Mouse (Mus musculus): Measurements from ENCODE around the gene Mmab.
A peak's percentile ranks its signal among the peaks of the same experiment; 100 is the strongest.

The Mmab gene

GRCm38 (mm10) chr5:114428621-114429020 is 15.2 kb downstream of the Mmab start:
- no peak for DNase-seq (ENCODE audit: low read depth)

GRCm38 (mm10) chr5:114426732-114427131 is 17.1 kb downstream of the Mmab start:
- no peak for DNase-seq (ENCODE audit: low read depth)

DNA sequence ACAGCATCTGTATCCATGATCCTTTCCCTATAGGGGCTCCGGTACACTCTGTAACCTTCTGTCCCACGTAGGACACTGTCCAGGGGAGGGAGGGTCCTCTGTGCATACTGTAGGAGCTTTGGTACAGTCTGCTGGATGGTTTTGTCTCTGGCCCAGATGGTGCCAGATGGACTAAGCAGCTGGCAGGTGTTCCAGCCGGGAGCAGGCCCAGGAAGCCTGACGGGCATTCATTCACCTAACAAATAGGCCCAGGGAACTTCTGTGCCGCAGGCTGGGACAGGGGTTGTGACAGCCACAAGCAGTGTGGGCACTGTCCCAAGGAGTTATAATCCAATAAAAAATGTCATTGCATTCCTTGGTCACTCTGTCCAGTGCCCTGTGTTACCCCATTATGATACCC is 19.9 kb downstream of the Mmab start:
- DNase-seq (ENCODE audit: low read depth): no peak

DNA sequence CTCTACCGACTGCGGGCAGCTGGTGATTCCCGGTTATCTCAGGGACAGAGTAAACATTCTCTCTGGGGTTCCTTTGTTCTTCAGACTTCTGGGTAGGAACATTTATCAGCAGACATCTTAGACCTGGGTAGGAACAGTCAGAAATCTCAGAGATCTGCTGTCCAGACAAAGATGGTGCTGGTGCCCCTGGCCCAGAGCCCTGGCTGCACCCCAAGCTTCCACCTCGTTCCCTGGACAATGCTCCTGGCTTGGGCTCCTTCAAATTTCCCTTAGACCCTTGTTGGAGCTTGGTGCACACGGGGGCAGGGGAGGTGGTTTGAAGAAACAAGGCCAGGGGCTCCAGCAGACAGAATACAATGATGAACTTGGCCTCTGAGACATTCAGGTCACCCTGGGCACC is 21.3 kb downstream of the Mmab start:
- DNase-seq (ENCODE audit: low read depth): no peak

DNA sequence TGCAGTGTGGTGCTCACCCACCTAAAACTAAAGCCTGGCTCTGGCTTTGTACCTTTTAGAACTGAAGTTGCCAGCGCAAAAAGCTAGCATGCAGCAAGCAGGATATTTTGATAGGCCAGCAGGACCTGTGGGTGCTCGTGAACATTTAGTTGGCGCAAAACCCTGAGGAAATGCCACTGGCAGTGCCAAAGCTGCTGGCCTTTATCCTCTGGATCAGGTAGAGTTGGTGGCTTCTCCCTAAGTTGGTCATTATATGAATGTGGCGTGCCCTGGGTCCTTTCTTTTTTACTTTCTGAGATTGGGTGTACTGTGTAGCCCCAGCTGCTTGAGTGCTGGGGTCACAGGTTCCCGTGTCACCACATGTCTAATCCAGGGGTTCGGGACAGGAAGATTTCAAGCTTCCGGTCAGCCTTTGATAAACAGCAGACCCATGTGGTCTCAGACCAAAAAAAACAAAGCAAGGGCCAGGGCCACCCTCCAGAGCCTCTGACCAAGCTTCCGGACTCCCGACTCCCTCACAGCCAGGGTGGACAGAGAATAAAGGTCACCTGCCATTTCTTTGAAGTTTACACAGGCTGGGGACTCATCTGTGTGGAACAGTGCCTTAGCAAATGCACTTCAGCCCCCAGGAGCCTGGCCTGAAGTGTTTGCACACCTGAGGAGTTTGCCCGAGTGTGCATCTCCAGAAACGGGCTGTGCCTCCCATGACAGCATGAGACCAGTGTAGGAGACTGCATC is 22.1 kb downstream of the Mmab start:
- DNase-seq (ENCODE audit: low read depth): no peak

GRCm38 (mm10) chr5:114418541-114418940 is 25.3 kb downstream of the Mmab start:
- DNase-seq (ENCODE audit: low read depth): no peak

- DNase-seq (ENCODE audit: low read depth): no peak
Observed at GRCm38 (mm10) chr5:114416855-114417254, 27.0 kb downstream of the Mmab start.

DNA sequence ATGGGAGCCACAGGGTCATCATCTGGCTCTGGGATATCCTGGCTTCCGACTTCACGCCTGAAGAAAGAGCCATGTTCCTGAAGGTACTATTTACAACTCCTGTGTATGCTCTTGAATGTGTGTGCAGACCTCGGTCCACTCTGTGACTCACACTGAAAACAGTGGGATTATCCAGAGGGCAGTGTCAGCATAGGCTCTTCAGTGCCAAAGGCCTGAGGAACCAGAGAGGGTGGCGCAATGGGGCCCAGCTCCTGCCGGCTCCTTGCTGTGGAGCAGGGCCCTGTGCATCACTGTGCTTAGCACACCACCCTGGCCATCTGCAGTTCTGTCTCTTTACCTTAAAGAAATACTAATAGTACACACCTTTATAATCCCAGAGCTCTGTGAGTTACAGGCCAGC is 28.3 kb downstream of the Mmab start:
- no peak for DNase-seq (ENCODE audit: low read depth)

GRCm38 (mm10) chr5:114413067-114413735 is 30.7 kb downstream of the Mmab start:
- no peak for DNase-seq (ENCODE audit: low read depth)

- no peak for DNase-seq (ENCODE audit: low read depth)
Observed at GRCm38 (mm10) chr5:114412361-114412998, 31.4 kb downstream of the Mmab start.

GRCm38 (mm10) chr5:114410429-114410828 is 33.4 kb downstream of the Mmab start:
- no peak for DNase-seq (ENCODE audit: low read depth)

- no peak for DNase-seq (ENCODE audit: low read depth)
Observed at GRCm38 (mm10) chr5:114408846-114409245, 35.0 kb downstream of the Mmab start.

GRCm38 (mm10) chr5:114407810-114408209 is 36.0 kb downstream of the Mmab start:
- DNase-seq (ENCODE audit: low read depth): no peak

GRCm38 (mm10) chr5:114407269-114407668 is 36.6 kb downstream of the Mmab start:
- DNase-seq (ENCODE audit: low read depth): no peak

DNA sequence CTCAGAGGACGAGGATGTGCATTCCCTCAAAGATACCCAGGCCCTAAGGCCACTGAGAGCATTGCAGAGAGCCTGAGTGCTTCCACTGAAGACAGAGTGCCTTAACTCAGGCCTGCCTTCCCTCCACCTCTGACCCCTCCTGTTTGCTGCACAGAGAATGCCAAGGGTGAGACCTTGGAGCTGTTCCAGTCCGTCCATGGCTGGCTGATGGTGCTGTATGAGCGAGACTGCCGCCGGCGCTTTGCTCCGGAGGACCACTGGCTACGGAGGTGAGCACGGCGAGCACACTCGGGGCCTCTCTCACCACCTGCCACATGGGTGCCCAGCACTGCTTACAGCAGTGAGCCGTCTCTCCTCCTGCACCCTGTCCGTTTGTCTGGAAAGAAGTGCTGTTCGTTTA is 37.3 kb downstream of the Mmab start:
- DNase-seq (ENCODE audit: low read depth): no peak

- DNase-seq (ENCODE audit: low read depth): no peak
Observed at GRCm38 (mm10) chr5:114393169-114393568, 50.7 kb downstream of the Mmab start.

- DNase-seq (ENCODE audit: low read depth): no peak
Observed at GRCm38 (mm10) chr5:114384448-114384847, 59.4 kb downstream of the Mmab start.

- peak; percentile 83 for DNase-seq (ENCODE audit: low read depth)
Observed at GRCm38 (mm10) chr5:114383184-114383904, 60.5 kb downstream of the Mmab start.
